Mouse (Mus musculus) liver, adult 10 weeks (tissue): ENCODE results near the gene Cabp1. TPM values are rescaled to one million over a fixed set of nuclear protein-coding genes. Genes with fewer than 3 reads are reported as not detected.

Source experiments
- polyA plus RNA-seq: library from polyadenylated mRNA; stranded (reverse); fragments of 350-450 nt; fragmentation: Illumina TruSeq; extraction: RNeasy Lipid Tissue Mini Kit (QIAGEN cat#74804); gene quantifications from one replicate; pipeline ENCODE4 v1.2.3, GENCODE M21; 2014; ENCODE audit warnings: low read depth, low replicate concordance

Cabp1 gene
- polyA plus RNA-seq: not detected

GRCm38 (mm10) chr5:115193669-115194625, at the start of gene Cabp1:
Cabp1 (minus strand) TSS chr5:115194381.

DNA sequence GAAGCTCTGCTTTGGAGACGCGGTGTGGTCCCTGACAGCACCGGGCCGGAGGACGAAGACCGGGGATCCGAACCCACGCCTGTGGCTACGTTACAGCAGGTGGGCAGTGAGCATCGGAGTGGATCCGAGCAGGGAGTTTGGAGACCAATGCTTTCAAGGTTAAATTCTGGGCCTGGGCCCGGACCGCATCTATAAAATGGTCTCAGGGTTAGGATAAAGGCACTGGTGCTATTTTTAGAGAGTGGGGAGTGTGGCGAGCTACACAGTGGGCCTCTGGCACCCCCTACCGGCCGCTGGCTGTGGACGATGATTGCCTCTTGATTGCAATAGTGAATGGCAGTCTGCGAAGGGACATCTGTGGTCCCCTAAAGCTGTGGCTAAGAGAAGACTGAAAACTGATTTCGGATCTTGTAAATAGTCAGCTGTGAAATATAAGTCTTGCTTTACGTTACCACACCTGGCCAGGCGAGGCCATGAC, 41.6 kb upstream of the Cabp1 start, which contains the start of gene Pop5:
Gene Pop5, plus strand, starts transcription at position 51 of the 478 bp plus-strand sequence.

GRCm38 (mm10) chr5:115158040-115158983, 35.9 kb downstream of the Cabp1 start, which contains the start of gene Mlec:
Mlec (minus strand) TSS chr5:115158179.

DNA sequence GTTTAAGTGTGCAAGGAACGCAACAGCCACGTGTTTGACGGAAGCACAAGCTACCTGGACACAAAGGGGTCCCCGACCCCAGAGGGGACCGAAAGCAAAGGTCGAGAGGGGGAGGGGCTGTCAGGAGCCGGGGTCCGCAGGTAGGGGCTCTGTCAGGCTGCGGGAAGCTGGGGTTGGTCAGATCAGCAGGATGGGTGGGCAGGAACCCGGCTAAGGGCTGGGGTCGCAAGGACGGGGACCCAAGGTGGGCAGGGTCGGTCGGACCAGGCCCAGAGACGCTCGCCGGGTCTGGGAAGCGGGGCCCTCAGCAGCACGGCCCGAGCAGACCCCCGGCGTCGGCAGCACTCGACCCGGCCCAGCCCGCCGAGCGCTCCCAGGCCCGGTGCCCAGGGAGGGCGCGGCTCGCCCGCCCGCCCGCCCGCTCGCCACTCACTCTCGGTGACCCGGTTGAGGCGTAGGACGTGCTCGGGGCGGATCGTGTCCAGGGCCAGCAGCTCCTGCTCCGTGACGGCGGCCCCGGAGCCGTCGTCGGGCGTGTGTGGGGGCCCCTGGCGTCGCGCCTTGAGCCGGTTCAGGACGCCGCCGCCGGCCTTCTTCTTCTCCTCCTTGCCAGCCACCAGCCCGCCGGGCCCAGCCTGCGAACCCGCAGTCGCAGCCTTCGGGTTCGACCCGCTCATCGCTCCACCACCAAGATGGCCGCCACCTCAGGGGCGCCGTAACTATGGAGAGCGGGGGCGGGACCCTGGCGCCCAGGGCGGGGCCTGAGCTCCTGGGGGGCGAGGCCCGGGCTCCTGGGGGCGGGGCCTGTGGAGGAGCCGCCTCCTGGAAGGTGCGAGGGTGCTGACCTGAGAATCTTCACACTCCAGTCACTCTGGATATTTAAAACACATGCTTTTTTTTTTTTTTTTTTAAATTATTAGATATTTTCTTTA, 59.7 kb downstream of the Cabp1 start, which contains the start of gene Unc119b:
Gene Unc119b, minus strand, starts transcription at position 742 of the 932 bp plus-strand sequence.

GRCm38 (mm10) chr5:115118961-115119570, 75.1 kb downstream of the Cabp1 start, which contains the start of gene Acads:
Acads (minus strand) TSS chr5:115119346.

Other genes with a start within 250 kb of the Cabp1 start
- 0.42 TPM for gene Hnf1a, start 223.3 kb downstream of the Cabp1 start, polyA plus RNA-seq
- gene Sppl3, start 183.2 kb downstream of the Cabp1 start, polyA plus RNA-seq: 10.8 TPM
- not detected for gene Gm10401, start 96.1 kb downstream of the Cabp1 start, polyA plus RNA-seq
- gene Acads, start 75.0 kb downstream of the Cabp1 start, polyA plus RNA-seq: 11.7 TPM
- gene Unc119b, start 59.4 kb downstream of the Cabp1 start, polyA plus RNA-seq: 4.4 TPM
- gene Mlec, start 36.2 kb downstream of the Cabp1 start, polyA plus RNA-seq: 26.9 TPM
- 15.9 TPM for gene Pop5, start 41.5 kb upstream of the Cabp1 start, polyA plus RNA-seq
- gene Rnf10, start 78.5 kb upstream of the Cabp1 start, polyA plus RNA-seq: 28.3 TPM
- 13.9 TPM for gene Coq5, start 85.3 kb upstream of the Cabp1 start, polyA plus RNA-seq
- gene Dynll1, start 106.6 kb upstream of the Cabp1 start, polyA plus RNA-seq: 72.8 TPM
- gene Srsf9, start 132.8 kb upstream of the Cabp1 start, polyA plus RNA-seq: 21.8 TPM
- gene Gatc, start 146.8 kb upstream of the Cabp1 start, polyA plus RNA-seq: 31.2 TPM
- 8.7 TPM for gene Triap1, start 146.8 kb upstream of the Cabp1 start, polyA plus RNA-seq
- 86.1 TPM for gene Cox6a1, start 154.6 kb upstream of the Cabp1 start, polyA plus RNA-seq
- gene Msi1, start 235.2 kb upstream of the Cabp1 start, polyA plus RNA-seq: not detected